Mouse (Mus musculus) hindbrain, postnatal 0 days (tissue): ENCODE data around the gene Ankfn1. TPM values are rescaled to one million over a fixed set of nuclear protein-coding genes. Genes with fewer than 3 reads are reported as not detected.

ENCODE experiments used
- ATAC-seq: fragments of 200-750 bp; cut with Nextera tagmentation; 2 replicates; pipeline ENCODE4 v1.8.0; 2017; ENCODE audit warnings: mild to moderate bottlenecking, moderate TSS enrichment, moderate library complexity
- DNase-seq: peaks from one replicate; pipeline ENCODE4 v3.0.0-alpha.2; 2015; ENCODE audit warnings: low spot score
- H3K27ac ChIP-seq: fragments of 300-500 bp; sonication (generic); 2 replicates; pipeline ENCODE4 v1.5.1; 2014; ENCODE audit warnings: mild to moderate bottlenecking
- H3K27me3 ChIP-seq: fragments of 300-500 bp; sonication (generic); 2 replicates; pipeline ENCODE4 v1.6.1; 2014; ENCODE audit warnings: low read length, mixed read lengths; ENCODE audit not compliant: insufficient read depth
- H3K36me3 ChIP-seq: fragments of 300-500 bp; sonication (generic); 2 replicates; pipeline ENCODE4 v1.6.1; 2014; ENCODE audit warnings: low read length, mixed read lengths; ENCODE audit not compliant: insufficient read depth
- H3K4me1 ChIP-seq: fragments of 300-500 bp; sonication (generic); 2 replicates; pipeline ENCODE4 v1.6.1; 2014; ENCODE audit warnings: antibody characterized with exemption, low read length, mixed read lengths; ENCODE audit not compliant: insufficient read depth
- H3K4me2 ChIP-seq: fragments of 300-500 bp; sonication (generic); 2 replicates; pipeline ENCODE4 v1.6.1; 2014; ENCODE audit warnings: low read depth, mild to moderate bottlenecking, low read length, moderate library complexity, mixed read lengths
- H3K4me3 ChIP-seq: fragments of 300-500 bp; sonication (generic); 2 replicates; pipeline ENCODE4 v1.5.1; 2014; ENCODE audit warnings: low read length
- H3K9ac ChIP-seq: fragments of 300-500 bp; sonication (generic); replicated peaks from 2 replicates; pipeline ENCODE4 v1.6.1; 2014; ENCODE audit warnings: mild to moderate bottlenecking, low read length, moderate library complexity, mixed read lengths
- H3K9me3 ChIP-seq: fragments of 300-500 bp; sonication (generic); 2 replicates; pipeline ENCODE4 v1.6.1; 2016; ENCODE audit warnings: low read length, mixed read lengths
- CTCF ChIP-seq: IDR thresholded peaks from 2 replicates; pipeline ENCODE4 v1.5.1; 2016; ENCODE audit warnings: antibody characterized with exemption, control low read depth, low read depth
- WGBS: fragments of 180-500 bp; shearing (Covaris S2); extraction: QIAGEN DNeasy Blood & Tissue Kit; methylation state at CpG from one replicate; pipeline ENCODE4 v1.1.7; 2014; 5-methylcytosine and 5-hydroxymethylcytosine counted together
- polyA plus RNA-seq: library from polyadenylated mRNA; unstranded; fragments of >200 nt; fragmentation: Nextera tagmentation; extraction: Ambion mirVana; gene quantifications from 2 replicates; pipeline ENCODE4 v1.2.1, GENCODE M21; 2015
- total RNA-seq: library from RNA; depleted of rRNA; stranded (reverse); fragments of >200 nt; gene quantifications from 2 replicates; pipeline ENCODE4 v1.2.3, GENCODE M21; 2014

The Ankfn1 gene
- total and polyA plus RNA-seq, 2 experiments from 2014 or later = 3.0 to 17.6 TPM

DNA sequence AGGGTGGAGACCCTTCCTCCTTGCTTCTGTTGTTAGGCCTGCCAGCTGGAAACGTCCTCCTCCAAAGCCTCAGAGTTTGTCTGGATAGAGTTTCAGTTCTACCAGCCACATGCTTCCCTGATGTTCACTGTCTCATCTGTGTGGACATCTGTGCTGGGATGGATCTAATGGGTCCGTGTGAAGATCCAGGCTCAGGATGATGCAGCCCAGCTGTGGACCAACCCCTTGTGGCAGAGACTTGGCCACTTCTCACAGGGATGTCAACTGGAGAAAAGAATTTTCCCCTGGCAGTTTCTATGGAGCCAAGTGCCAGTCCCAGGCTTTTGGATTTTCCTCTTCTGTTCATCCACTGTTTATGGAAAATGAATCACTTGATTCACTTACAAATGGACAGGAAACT lies 100.5 kb downstream of the Ankfn1 start:
- DNase-seq (no peak), ATAC-seq (no peak)
- H3K27ac ChIP-seq = no peak overlapping the region
- no peak overlapping the region for H3K9ac ChIP-seq
- no peak overlapping the region for H3K4me2 ChIP-seq
- WGBS = 69% methylated on average over 2 of the region's 2 CpGs
- no peak overlapping the region for H3K4me3 ChIP-seq
- H3K36me3 ChIP-seq = no peaks in the 10 kb centered on the region
- no peaks in the 10 kb centered on the region for H3K27me3 ChIP-seq
- H3K9me3 ChIP-seq = no peaks in the 10 kb centered on the region
- TF ChIP-seq CTCF = no peak
- no peaks in the 10 kb centered on the region for H3K4me1 ChIP-seq

DNA sequence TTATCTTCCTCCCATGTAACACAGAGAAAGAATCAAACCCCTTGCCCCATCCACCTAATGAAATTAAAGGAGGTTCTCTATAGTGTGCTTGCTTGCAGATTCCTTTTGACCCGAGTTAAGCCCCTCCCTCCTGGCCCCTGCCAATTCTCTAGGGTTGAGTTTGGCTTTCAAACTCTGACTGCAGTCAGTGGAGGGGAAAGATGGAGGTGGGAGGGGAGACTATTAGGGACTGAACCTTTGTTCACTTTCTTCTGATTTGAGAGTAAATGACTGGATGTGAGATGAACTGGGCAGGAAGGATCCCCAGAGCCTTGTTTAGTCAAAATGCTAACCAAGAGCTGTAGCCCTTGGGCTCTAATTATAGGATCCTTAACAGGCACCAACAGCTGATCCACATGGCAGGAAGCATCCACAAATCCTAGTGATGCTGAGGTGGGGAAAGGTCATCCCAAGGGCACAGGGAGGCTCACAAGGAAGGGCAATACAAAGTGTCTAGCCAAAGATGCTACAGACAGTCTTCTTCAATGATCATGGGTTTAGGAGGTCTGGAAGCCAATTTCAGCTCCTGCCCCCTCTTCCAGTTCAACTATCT lies 103.4 kb downstream of the Ankfn1 start:
- no peak for ATAC-seq
- H3K9me3 ChIP-seq = no peaks in the 10 kb centered on the region
- no peak for TF ChIP-seq CTCF
- H3K4me2 ChIP-seq = no peak overlapping the region
- no peak overlapping the region for H3K4me3 ChIP-seq
- H3K36me3 ChIP-seq = no peaks in the 10 kb centered on the region
- 9% methylated on average over 1 of the region's 1 CpGs for whole genome bisulfite sequencing
- H3K27ac ChIP-seq = no peak overlapping the region
- H3K27me3 ChIP-seq = no peaks in the 10 kb centered on the region
- H3K4me1 ChIP-seq = no peaks in the 10 kb centered on the region
- no peak overlapping the region for H3K9ac ChIP-seq
- no peak for DNase-seq

DNA sequence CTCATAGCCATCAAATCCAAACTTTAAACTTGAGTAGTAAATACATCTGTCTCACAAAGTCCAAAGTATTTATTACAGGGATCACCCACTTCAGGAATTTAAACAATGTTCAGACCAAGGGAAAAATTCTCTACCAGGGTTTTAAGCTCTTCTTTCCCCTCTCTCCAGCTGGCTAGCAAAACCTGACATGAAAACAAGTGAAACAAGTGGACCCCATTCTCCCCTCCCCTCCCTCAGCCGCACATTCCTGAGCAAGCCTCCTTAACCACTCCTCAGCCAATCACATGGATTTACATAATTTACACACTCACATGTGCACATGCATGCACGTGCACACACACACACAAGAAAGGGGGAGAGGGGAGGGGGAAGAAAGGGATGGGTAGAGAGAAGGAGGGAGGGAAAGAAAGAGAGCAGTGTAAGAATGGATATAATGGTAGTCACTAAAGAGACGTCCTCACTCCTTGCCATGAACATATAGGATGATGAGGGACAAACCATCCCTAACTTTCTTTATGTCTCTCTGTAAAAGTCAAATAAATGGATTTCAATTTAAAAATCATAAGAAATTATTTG lies 104.9 kb downstream of the Ankfn1 start:
- Histone ChIP-seq H3K4me1 (no peaks in the 10 kb centered on the region), H3K9ac (no peak overlapping the region), H3K9me3 (no peaks in the 10 kb centered on the region), H3K4me2 (no peak overlapping the region), H3K27me3 (no peaks in the 10 kb centered on the region), H3K27ac (no peak overlapping the region), H3K36me3 (no peaks in the 10 kb centered on the region), H3K4me3 (no peak overlapping the region)
- no peak for DNase-seq
- no peak for TF ChIP-seq CTCF
- no peak for ATAC-seq
- 60% methylated on average over 3 of the region's 3 CpGs for WGBS

DNA sequence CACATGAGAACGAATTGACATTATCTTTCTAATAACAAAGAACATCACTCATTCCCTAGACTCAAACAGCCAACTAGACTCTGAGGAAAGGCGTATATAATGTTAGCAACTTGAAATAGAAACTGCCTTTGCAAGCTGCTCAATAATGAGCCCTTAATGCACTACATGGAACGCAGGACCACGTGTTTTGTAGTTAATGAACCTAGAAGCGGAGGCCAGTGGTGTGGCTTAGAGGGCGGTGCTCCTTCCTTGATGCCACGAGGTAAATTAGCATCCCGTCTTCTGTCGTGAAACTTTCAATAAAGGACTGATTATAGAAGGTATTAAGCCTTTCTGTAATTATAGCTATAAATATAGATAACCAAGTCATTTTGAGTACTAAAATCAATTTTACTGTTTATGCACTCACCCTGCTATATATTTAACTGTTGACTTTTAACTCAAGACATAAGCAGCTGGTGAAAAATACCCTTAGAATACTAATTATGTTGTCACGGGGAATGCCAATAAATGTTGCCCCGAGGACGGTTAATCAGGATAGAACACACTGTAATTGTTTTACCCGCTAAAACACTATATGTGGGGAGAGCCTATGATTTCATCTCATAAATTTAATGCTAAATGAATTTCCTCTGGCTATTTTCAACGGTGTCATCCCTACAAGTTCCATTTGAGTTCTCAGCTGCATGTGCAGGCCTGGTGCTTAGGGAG lies 112.1 kb downstream of the Ankfn1 start:
- Histone ChIP-seq H3K4me1 (no peaks in the 10 kb centered on the region), H3K9ac (no peak overlapping the region), H3K4me3 (no peak overlapping the region), H3K9me3 (no peaks in the 10 kb centered on the region), H3K4me2 (no peak overlapping the region), H3K27me3 (no peaks in the 10 kb centered on the region), H3K27ac (no peak overlapping the region), H3K36me3 (no peaks in the 10 kb centered on the region)
- no peak for TF ChIP-seq CTCF
- WGBS = 58% methylated on average over 14 of the region's 14 CpGs
- DNase-seq = peak; percentile 28
- 0 out of 2 replicates have a peak, but pooled peaks have one; percentile 15 for ATAC-seq

DNA sequence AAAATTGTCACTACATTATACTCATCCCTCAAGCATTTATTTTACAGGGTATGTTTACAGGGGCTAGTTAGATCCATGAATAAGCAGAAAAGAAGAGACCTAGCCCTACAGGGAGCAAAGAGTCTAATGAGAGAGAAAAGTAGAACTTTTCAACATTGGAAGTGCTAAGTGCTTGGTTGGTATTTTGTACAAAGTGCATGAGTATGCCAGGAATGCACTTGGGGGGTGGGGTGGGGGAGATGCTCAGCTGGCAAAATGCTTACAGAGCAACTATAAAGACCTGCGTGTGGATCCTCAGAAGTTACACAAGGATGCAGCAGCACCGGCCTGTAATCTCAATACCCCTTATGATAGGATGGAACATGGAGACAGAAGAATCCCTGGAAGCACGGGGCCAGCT lies 118.4 kb downstream of the Ankfn1 start:
- Histone ChIP-seq H3K36me3 (no peaks in the 10 kb centered on the region), H3K4me2 (no peak overlapping the region), H3K4me1 (no peaks in the 10 kb centered on the region), H3K9ac (no peak overlapping the region), H3K27me3 (no peaks in the 10 kb centered on the region), H3K4me3 (no peak overlapping the region), H3K9me3 (no peaks in the 10 kb centered on the region), H3K27ac (no peak overlapping the region)
- ATAC-seq = no peak
- no peak for TF ChIP-seq CTCF
- DNase-seq = no peak
- 91% methylated on average over 3 of the region's 3 CpGs for WGBS

DNA sequence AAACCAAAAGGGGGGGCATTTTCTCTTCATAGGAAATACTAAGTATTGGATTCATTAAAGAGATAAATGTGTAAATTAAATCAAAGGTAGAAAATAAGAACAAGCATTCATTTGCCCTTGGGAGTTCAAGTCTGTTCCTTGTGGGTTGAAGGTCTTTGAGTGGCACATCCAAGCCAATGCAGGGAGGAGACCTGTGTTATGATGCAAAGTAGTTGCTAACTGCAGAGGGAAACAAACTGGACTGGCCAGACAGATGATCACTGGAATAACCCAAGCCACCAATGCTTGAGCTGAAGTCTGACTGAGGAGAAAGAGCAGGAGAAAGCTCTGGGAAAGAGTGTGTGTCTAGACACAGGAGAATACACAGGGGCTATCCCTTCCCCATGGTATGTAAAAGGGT lies 120.9 kb downstream of the Ankfn1 start:
- TF ChIP-seq CTCF = no peak
- no peak for ATAC-seq

DNA sequence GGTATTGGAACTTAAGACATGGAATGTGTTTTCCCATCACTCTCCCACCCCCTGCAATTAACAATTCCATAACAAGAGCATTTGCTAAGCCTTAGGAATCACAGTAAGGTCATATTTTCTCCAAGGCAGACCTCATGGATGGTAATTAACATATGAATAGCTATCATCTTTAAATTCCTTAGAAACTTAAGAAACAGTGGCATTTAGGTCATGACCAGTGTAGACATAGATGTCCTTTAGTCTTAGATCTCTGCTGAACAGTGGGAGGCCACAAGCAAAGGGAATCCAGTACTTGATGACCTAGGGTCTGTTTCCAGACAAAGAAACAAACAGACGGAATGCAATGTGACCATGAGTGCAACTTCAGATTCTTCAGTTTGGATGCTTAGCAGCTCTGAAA lies 141.7 kb downstream of the Ankfn1 start:
- no peaks in the 10 kb centered on the region for H3K4me1 ChIP-seq
- no peak overlapping the region for H3K27ac ChIP-seq
- TF ChIP-seq CTCF = no peak
- no peaks in the 10 kb centered on the region for H3K27me3 ChIP-seq
- no peaks in the 10 kb centered on the region for H3K36me3 ChIP-seq
- H3K9me3 ChIP-seq = no peaks in the 10 kb centered on the region
- WGBS = 48% methylated on average over 1 of the region's 1 CpGs
- no peak for DNase-seq
- ATAC-seq = no peak
- H3K4me2 ChIP-seq = no peak overlapping the region
- H3K9ac ChIP-seq = no peak overlapping the region
- H3K4me3 ChIP-seq = no peak overlapping the region

More for the DNA sequence above, 120.9 kb downstream of the Ankfn1 start:
- no peak overlapping the region for H3K4me2 ChIP-seq
- no peak for DNase-seq
- no peak overlapping the region for H3K4me3 ChIP-seq
- H3K27ac ChIP-seq = no peak overlapping the region
- H3K9me3 ChIP-seq = no peaks in the 10 kb centered on the region
- no peaks in the 10 kb centered on the region for H3K27me3 ChIP-seq
- H3K36me3 ChIP-seq = no peaks in the 10 kb centered on the region
- no peaks in the 10 kb centered on the region for H3K4me1 ChIP-seq
- no peak overlapping the region for H3K9ac ChIP-seq
